Mouse (Mus musculus) lung, embryonic 14.5 days (tissue): ENCODE measurements around the gene Mycbp2. TPM values are rescaled to one million over a fixed set of nuclear protein-coding genes. Genes with fewer than 3 reads are reported as not detected.

Experiments
- ATAC-seq: fragments of 200-750 bp; cut with Nextera tagmentation; 2 replicates; pipeline ENCODE4 v1.8.0; 2017; ENCODE audit warnings: mild to moderate bottlenecking, moderate TSS enrichment, moderate library complexity; ENCODE audit not compliant: insufficient read depth
- DNase-seq: peaks from one replicate; pipeline ENCODE4 v3.0.0-alpha.2; 2015
- H3K27ac ChIP-seq: fragments of 300-500 bp; sonication (generic); 2 replicates; pipeline ENCODE4 v1.5.1; 2014; ENCODE audit warnings: low read depth, mild to moderate bottlenecking, moderate library complexity
- H3K27me3 ChIP-seq: fragments of 300-500 bp; sonication (generic); 2 replicates; pipeline ENCODE4 v1.6.1; 2014; ENCODE audit warnings: low read length, control low read depth; ENCODE audit not compliant: insufficient read depth
- H3K36me3 ChIP-seq: fragments of 300-500 bp; sonication (generic); 2 replicates; pipeline ENCODE4 v1.6.1; 2014; ENCODE audit warnings: control low read depth; ENCODE audit not compliant: insufficient read depth
- H3K4me1 ChIP-seq: fragments of 300-500 bp; sonication (generic); 2 replicates; pipeline ENCODE4 v1.6.1; 2014; ENCODE audit warnings: antibody characterized with exemption, control low read depth; ENCODE audit not compliant: insufficient read depth
- H3K4me2 ChIP-seq: fragments of 300-500 bp; sonication (generic); 2 replicates; pipeline ENCODE4 v1.6.1; 2014; ENCODE audit warnings: mild to moderate bottlenecking
- H3K4me3 ChIP-seq: fragments of 300-500 bp; sonication (generic); 2 replicates; pipeline ENCODE4 v1.5.1; 2014; ENCODE audit warnings: low read depth, low read length
- H3K9ac ChIP-seq: fragments of 300-500 bp; sonication (generic); 2 replicates; pipeline ENCODE4 v1.6.1; 2014
- H3K9me3 ChIP-seq: fragments of 300-500 bp; sonication (generic); 2 replicates; pipeline ENCODE4 v1.6.1; 2016; ENCODE audit warnings: low read depth, low read length, control low read depth
- CTCF ChIP-seq: IDR thresholded peaks from 2 replicates; pipeline ENCODE4 v1.5.1; 2016; ENCODE audit warnings: antibody characterized with exemption, low read depth
- WGBS: fragments of 180-500 bp; shearing (Covaris S2); extraction: QIAGEN DNeasy Blood & Tissue Kit; methylation state at CpG from one replicate; pipeline ENCODE4 v1.1.7; 2014; 5-methylcytosine and 5-hydroxymethylcytosine counted together
- polyA plus RNA-seq: library from polyadenylated mRNA; unstranded; fragments of >200 nt; fragmentation: Nextera tagmentation; extraction: Ambion mirVana; gene quantifications from 2 replicates; pipeline ENCODE4 v1.2.1, GENCODE M21; 2014

Mycbp2 gene
- polyA plus RNA-seq, 1 experiment from 2014 or later: 22.7 TPM

GRCm38 (mm10) chr14:103073825-103074224, 272.8 kb downstream of the Mycbp2 start:
- Histone ChIP-seq H3K4me2 (no peak overlapping the region), H3K27me3 (no peaks in the 10 kb centered on the region), H3K27ac (no peak overlapping the region), H3K4me1 (no peaks in the 10 kb centered on the region), H3K9me3 (no peaks in the 10 kb centered on the region), H3K9ac (no peak overlapping the region), H3K4me3 (no peak overlapping the region), H3K36me3 (peaks cover 50% of the 10 kb centered on the region)
- 93% methylated on average over 8 of the region's 8 CpGs for WGBS
- no peak for DNase-seq
- no peak for TF ChIP-seq CTCF
- ATAC-seq: no peak

- ATAC-seq (no peak), DNase-seq (no peak)
- TF ChIP-seq CTCF: no peak
- Histone ChIP-seq H3K9me3 (no peaks in the 10 kb centered on the region), H3K9ac (no peak overlapping the region), H3K4me3 (no peak overlapping the region), H3K27ac (no peak overlapping the region), H3K4me2 (no peak overlapping the region), H3K27me3 (no peaks in the 10 kb centered on the region), H3K4me1 (no peaks in the 10 kb centered on the region), H3K36me3 (peaks cover 47% of the 10 kb centered on the region)
- WGBS: 83% methylated on average over 4 of the region's 4 CpGs
These were observed 273.9 kb downstream of the Mycbp2 start for GRCm38 (mm10) chr14:103072731-103073130.

- Histone ChIP-seq H3K4me2 (no peak overlapping the region), H3K27ac (no peak overlapping the region), H3K36me3 (peaks cover 37% of the 10 kb centered on the region), H3K9ac (no peak overlapping the region), H3K4me3 (no peak overlapping the region), H3K9me3 (no peaks in the 10 kb centered on the region), H3K27me3 (no peaks in the 10 kb centered on the region), H3K4me1 (no peaks in the 10 kb centered on the region)
- DNase-seq (no peak), ATAC-seq (no peak)
- WGBS: 86% methylated on average over 12 of the region's 12 CpGs
- TF ChIP-seq CTCF: no peak
These were observed 275.1 kb downstream of the Mycbp2 start for GRCm38 (mm10) chr14:103071471-103071870.

GRCm38 (mm10) chr14:103070790-103071189, 275.8 kb downstream of the Mycbp2 start:
- Histone ChIP-seq H3K27ac (peak overlapping the region; percentile 87), H3K4me3 (peak overlapping the region; percentile 69), H3K9ac (peak overlapping the region; percentile 75), H3K36me3 (peaks cover 31% of the 10 kb centered on the region; the same call in 1 of the 2 replicates), H3K4me2 (peak overlapping the region; percentile 97), H3K27me3 (no peaks in the 10 kb centered on the region), H3K9me3 (no peaks in the 10 kb centered on the region), H3K4me1 (no peaks in the 10 kb centered on the region)
- no peak for TF ChIP-seq CTCF
- ATAC-seq: peak; percentile 0; the same call in 1 of the 2 replicates
- peak; percentile 35 for DNase-seq
- 3% methylated on average over 10 of the region's 10 CpGs for WGBS

GRCm38 (mm10) chr14:103069864-103070611, 276.6 kb downstream of the Mycbp2 start, which contains the start of gene Cln5:
TSS of gene Cln5 (plus strand) at chr14:103070216.
- WGBS: under 1% methylated on average over 65 of the region's 65 CpGs
- H3K4me3 ChIP-seq: peak within 1 kb of the TSS; percentile 69

GRCm38 (mm10) chr14:103069465-103069863, 277.1 kb downstream of the Mycbp2 start:
- H3K4me3 ChIP-seq: peak overlapping the region; percentile 69
- peak overlapping the region; percentile 97 for H3K4me2 ChIP-seq
- DNase-seq: no peak
- peak overlapping the region; percentile 75 for H3K9ac ChIP-seq
- H3K36me3 ChIP-seq: peaks cover 19% of the 10 kb centered on the region; the same call in 1 of the 2 replicates
- ATAC-seq: no peak
- H3K9me3 ChIP-seq: no peaks in the 10 kb centered on the region
- TF ChIP-seq CTCF: no peak
- no peaks in the 10 kb centered on the region; the same call in 1 of the 2 replicates for H3K4me1 ChIP-seq
- no peaks in the 10 kb centered on the region for H3K27me3 ChIP-seq
- WGBS: 15% methylated on average over 12 of the region's 12 CpGs
- H3K27ac ChIP-seq: peak overlapping the region; percentile 87

More at GRCm38 (mm10) chr14:103069864-103070611, 276.6 kb downstream of the Mycbp2 start, which contains the start of gene Cln5:
- peak; percentile 56 for TF ChIP-seq CTCF
- peak; percentile 98 for ATAC-seq
- peak; percentile 97 for DNase-seq
- Histone ChIP-seq H3K27me3 (no peaks in the 10 kb centered on the region), H3K9ac (peak within 1 kb of the TSS; percentile 75), H3K4me1 (no peaks in the 10 kb centered on the region; the same call in 1 of the 2 replicates), H3K27ac (peak within 1 kb of the TSS; percentile 87), H3K9me3 (no peaks in the 10 kb centered on the region), H3K4me2 (peak within 1 kb of the TSS; percentile 97), H3K36me3 (peaks cover 24% of the 10 kb centered on the region; the same call in 1 of the 2 replicates)
